Mouse (Mus musculus): ENCODE results near the gene Atp5f1.

DNA sequence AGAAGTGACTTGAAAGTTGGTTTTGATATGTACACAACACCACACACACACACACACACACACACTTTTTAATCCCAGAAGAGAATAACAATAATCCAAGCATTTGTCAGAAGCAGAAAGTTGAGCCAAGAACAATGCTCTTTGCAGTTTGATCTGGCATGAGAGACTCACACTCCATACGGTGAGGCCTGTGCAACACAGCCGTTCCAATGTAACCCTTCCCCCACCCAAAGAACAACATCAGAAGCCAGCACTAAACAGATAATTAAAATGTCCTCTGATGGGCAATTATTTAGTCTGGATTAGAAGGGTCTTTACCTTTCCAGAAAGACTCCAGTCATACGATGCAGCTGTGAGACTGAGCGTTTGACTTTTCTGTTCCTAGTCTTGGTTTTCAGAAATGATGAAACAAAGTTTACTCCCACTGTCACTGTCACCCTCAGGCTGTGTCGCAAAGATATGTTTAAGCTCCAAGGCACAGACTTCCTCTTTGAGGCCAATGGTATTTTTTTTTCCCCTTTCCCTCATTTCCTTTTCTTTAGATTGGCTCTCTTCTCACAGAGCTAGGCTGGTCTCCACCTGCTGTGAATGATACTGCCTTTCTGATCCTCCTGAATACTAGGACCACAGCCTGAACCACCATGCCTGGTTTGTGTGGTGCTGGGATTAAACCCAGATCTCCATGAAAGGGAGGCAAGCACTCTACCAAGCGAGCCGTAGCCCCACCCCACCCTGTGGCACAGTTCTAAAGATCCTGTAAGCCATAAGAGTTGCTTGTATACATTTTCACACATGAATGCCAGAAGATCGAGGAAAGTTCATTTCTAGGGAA is 27.4 kb downstream of the Atp5f1 start, which contains the start of gene I830077J02Rik:
- TF ChIP-seq CTCF (IDR thresholded peaks at IDR 0.05) (no peak), EP300 (IDR thresholded peaks at IDR 0.05) (no peak)

Data from lung, postnatal 0 days (tissue).